Mouse (Mus musculus) hindbrain, embryonic 14.5 days (tissue): ENCODE results near the gene Cxcl2. TPM values are rescaled to one million over a fixed set of nuclear protein-coding genes. Genes with fewer than 3 reads are reported as not detected.

Experiments used
- ATAC-seq: fragments of 200-750 bp; cut with Nextera tagmentation; 2 replicates; pipeline ENCODE4 v1.8.0; 2017; ENCODE audit warnings: moderate number of reproducible peaks, mild to moderate bottlenecking, moderate TSS enrichment, moderate library complexity; ENCODE audit not compliant: low FRiP score
- DNase-seq: peaks from one replicate; pipeline ENCODE4 v3.0.0-alpha.2; 2015; ENCODE audit warnings: low spot score
- H3K27ac ChIP-seq: fragments of 300-500 bp; sonication (generic); 2 replicates; pipeline ENCODE4 v1.5.1; 2014; ENCODE audit warnings: mild to moderate bottlenecking, moderate library complexity
- H3K27me3 ChIP-seq: fragments of 300-500 bp; sonication (generic); 2 replicates; pipeline ENCODE4 v1.6.1; 2014; ENCODE audit warnings: mild to moderate bottlenecking, low read length, mixed read lengths; ENCODE audit not compliant: control insufficient read depth, insufficient read depth
- H3K36me3 ChIP-seq: fragments of 300-500 bp; sonication (generic); replicated peaks from 2 replicates; pipeline ENCODE4 v1.6.1; 2014; ENCODE audit not compliant: control insufficient read depth, insufficient read depth
- H3K4me1 ChIP-seq: fragments of 300-500 bp; sonication (generic); replicated peaks from 2 replicates; pipeline ENCODE4 v1.6.1; 2014; ENCODE audit warnings: antibody characterized with exemption, low read length, mixed read lengths; ENCODE audit not compliant: control insufficient read depth, insufficient read depth
- H3K4me2 ChIP-seq: fragments of 300-500 bp; sonication (generic); replicated peaks from 2 replicates; pipeline ENCODE4 v1.6.1; 2014; ENCODE audit warnings: mild to moderate bottlenecking, moderate library complexity
- H3K4me3 ChIP-seq: fragments of 300-500 bp; sonication (generic); replicated peaks from 2 replicates; pipeline ENCODE4 v1.5.1; 2014; ENCODE audit warnings: mild to moderate bottlenecking, low read length
- H3K9ac ChIP-seq: fragments of 300-500 bp; sonication (generic); 2 replicates; pipeline ENCODE4 v1.6.1; 2014
- H3K9me3 ChIP-seq: fragments of 300-500 bp; sonication (generic); 2 replicates; pipeline ENCODE4 v1.6.1; 2016; ENCODE audit warnings: low read length; ENCODE audit not compliant: control insufficient read depth
- WGBS: fragments of 180-500 bp; shearing (Covaris S2); extraction: QIAGEN DNeasy Blood & Tissue Kit; methylation state at CpG from one replicate; pipeline ENCODE4 v1.1.7; 2014; 5-methylcytosine and 5-hydroxymethylcytosine counted together
- polyA plus RNA-seq: library from polyadenylated mRNA; unstranded; fragments of >200 nt; fragmentation: Nextera tagmentation; extraction: Ambion mirVana; gene quantifications from 2 replicates; pipeline ENCODE4 v1.2.1, GENCODE M21; 2014

The Cxcl2 gene
- polyA plus RNA-seq, 1 experiment from 2014 or later: 0.24 TPM

DNA sequence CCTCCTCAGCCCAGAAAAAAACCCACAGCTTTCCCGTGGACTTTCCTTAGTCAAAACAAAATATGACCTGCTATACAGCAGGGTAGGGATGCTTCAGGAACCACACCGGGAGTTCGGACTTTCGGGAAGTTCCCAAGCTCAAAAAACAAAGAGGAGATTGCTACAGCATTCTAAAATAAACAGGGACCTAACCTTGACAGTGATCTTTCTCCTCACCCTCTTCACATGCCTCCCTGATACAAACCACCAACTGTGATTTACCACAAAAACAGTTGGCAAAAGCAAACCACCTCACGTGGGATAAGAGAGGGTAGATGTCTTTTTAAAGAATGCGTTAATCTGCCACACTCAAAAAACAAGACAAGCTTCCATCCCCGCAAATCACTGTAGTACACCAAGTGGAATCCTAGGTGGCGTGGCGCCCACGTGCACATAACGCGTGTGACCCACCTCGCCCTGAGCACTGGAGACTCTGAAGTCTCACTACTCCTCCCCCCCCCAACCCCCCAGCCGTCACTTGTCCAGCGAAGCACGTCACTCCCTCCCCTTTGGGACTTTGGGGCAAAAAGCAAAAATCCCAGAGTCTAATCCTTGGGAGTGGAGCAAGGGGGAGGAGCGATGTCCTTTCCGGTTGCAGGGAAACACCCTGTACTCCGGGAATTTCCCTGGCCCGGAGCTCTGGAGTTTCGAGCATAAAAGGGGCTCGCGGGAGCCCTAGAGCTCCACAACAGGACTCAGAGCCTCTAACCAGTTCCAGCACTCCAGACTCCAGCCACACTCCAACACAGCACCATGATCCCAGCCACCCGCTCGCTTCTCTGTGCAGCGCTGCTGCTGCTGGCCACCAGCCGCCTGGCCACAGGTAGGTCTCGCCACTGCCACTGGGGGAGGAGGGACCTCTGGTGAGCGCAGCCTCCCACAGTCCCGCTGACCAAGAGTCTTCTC lies 12.9 kb upstream of the Cxcl2 start, which contains the start of gene Cxcl1:
Cxcl1 (plus strand) TSS at position 723 of the 945 bp plus-strand sequence.
- peak within 1 kb of the TSS; percentile 98 for H3K4me2 ChIP-seq
- 15% methylated on average over 30 of the region's 30 CpGs for WGBS
- no peak within 1 kb of the TSS for H3K27ac ChIP-seq
- peaks cover 5% of the 10 kb centered on the region; the same call in 1 of the 2 replicates for H3K4me1 ChIP-seq
- H3K4me3 ChIP-seq: peak within 1 kb of the TSS; percentile 43
- DNase-seq (peak; percentile 43), ATAC-seq (peak; percentile 80)
- peak within 1 kb of the TSS; percentile 64 for H3K9ac ChIP-seq
- H3K36me3 ChIP-seq: no peaks in the 10 kb centered on the region
- peaks cover 5% of the 10 kb centered on the region; the same call in 1 of the 2 replicates for H3K27me3 ChIP-seq
- no peaks in the 10 kb centered on the region for H3K9me3 ChIP-seq

DNA sequence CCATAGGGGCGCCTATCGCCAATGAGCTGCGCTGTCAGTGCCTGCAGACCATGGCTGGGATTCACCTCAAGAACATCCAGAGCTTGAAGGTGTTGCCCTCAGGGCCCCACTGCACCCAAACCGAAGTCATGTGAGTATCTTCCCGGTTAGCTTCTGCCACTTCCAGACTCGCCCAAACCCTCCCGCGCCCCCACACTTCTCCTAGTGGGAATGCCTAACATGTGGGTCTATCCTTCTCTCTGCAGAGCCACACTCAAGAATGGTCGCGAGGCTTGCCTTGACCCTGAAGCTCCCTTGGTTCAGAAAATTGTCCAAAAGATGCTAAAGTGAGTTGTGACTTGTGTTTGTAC lies 12.2 kb upstream of the Cxcl2 start:
- WGBS: 33% methylated on average over 10 of the region's 10 CpGs
- H3K9me3 ChIP-seq: no peaks in the 10 kb centered on the region
- H3K9ac ChIP-seq: peak overlapping the region; percentile 64
- no peak for DNase-seq
- no peaks in the 10 kb centered on the region for H3K36me3 ChIP-seq
- peak overlapping the region; percentile 43 for H3K4me3 ChIP-seq
- H3K4me2 ChIP-seq: peak overlapping the region; percentile 98
- H3K27me3 ChIP-seq: peaks cover 5% of the 10 kb centered on the region; the same call in 1 of the 2 replicates
- no peak overlapping the region for H3K27ac ChIP-seq
- peaks cover 5% of the 10 kb centered on the region; the same call in 1 of the 2 replicates for H3K4me1 ChIP-seq
- ATAC-seq: no peak; the same call in 1 of the 2 replicates

DNA sequence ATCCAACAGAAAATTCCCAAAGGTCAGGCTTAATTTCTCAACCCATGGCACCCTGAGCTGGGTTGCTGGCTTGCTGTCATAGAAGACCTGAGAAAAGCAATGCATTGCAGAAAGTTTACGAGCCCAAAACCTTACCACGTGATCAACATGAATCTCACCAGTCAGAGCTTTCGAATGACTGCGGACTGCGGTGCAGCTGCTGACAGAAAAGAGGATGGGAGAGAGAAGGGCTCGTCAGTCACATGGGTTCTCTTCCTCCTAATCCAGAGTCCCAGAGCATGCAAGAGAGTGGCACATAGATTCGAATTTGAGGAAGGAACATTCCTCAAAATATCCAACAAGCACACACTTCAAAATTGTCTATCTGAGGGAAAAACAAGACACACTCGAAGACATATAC lies 9.4 kb upstream of the Cxcl2 start:
- H3K4me2 ChIP-seq: no peak overlapping the region
- DNase-seq: no peak
- H3K9ac ChIP-seq: no peak overlapping the region

DNA sequence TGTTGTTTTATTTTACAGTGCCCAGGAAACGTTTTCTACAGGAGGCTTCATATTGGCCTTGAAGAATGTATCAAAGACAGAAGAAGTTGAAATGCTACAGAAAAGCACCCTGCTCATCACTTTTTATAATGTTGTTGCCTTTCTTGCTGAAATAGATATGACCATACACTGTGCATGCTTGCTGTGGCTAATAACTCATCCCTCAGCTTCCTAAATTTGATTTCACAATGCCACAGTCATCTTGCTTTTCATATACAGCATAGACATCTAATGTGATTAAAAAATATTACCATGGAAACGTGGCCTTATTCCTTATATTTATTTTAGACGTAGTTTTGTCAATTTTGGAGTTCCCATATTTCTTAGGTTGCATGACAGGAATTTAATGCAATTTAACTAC lies 6.2 kb upstream of the Cxcl2 start:
- H3K9ac ChIP-seq: no peak overlapping the region
- no peaks in the 10 kb centered on the region for H3K27me3 ChIP-seq
- ATAC-seq (no peak), DNase-seq (no peak)
- no peak overlapping the region for H3K27ac ChIP-seq
- H3K4me3 ChIP-seq: no peak overlapping the region
- H3K36me3 ChIP-seq: no peaks in the 10 kb centered on the region
- no peaks in the 10 kb centered on the region for H3K9me3 ChIP-seq
- H3K4me2 ChIP-seq: no peak overlapping the region
- WGBS: 79% methylated on average over 3 of the region's 3 CpGs
- H3K4me1 ChIP-seq: no peaks in the 10 kb centered on the region

More for the DNA sequence above, 9.4 kb upstream of the Cxcl2 start:
- H3K4me1 ChIP-seq: peaks cover 5% of the 10 kb centered on the region; the same call in 1 of the 2 replicates
- H3K4me3 ChIP-seq: no peak overlapping the region
- no peaks in the 10 kb centered on the region for H3K36me3 ChIP-seq
- peaks cover 5% of the 10 kb centered on the region; the same call in 1 of the 2 replicates for H3K27me3 ChIP-seq
- no peaks in the 10 kb centered on the region for H3K9me3 ChIP-seq
- 78% methylated on average over 8 of the region's 8 CpGs for WGBS
- ATAC-seq: no peak
- H3K27ac ChIP-seq: no peak overlapping the region

DNA sequence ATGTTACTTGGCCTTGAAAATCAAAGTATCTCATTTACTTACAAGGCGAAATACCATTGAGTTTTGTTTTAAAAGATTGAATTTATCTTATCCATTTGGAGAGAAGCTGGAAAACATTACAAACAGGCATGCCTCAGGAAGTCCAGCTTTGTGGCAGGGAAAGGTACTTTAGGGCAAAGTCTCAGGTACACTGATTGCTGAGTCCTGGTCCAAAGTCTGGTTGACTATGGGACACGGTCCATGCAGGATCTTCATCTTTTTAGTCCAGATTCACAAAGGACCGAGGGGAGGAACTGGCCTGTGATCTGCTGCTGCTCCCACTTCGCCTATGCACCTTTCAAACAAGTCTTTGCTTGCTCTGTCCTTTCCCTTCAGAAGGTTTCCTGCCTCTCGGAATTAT lies 4.4 kb upstream of the Cxcl2 start:
- Histone ChIP-seq H3K9ac (no peak overlapping the region), H3K36me3 (no peaks in the 10 kb centered on the region), H3K27me3 (no peaks in the 10 kb centered on the region), H3K27ac (no peak overlapping the region), H3K4me1 (peaks cover 6% of the 10 kb centered on the region), H3K4me3 (no peak overlapping the region), H3K9me3 (no peaks in the 10 kb centered on the region), H3K4me2 (no peak overlapping the region)
- ATAC-seq: no peak
- DNase-seq: no peak
- WGBS: 87% methylated on average over 5 of the region's 5 CpGs

DNA sequence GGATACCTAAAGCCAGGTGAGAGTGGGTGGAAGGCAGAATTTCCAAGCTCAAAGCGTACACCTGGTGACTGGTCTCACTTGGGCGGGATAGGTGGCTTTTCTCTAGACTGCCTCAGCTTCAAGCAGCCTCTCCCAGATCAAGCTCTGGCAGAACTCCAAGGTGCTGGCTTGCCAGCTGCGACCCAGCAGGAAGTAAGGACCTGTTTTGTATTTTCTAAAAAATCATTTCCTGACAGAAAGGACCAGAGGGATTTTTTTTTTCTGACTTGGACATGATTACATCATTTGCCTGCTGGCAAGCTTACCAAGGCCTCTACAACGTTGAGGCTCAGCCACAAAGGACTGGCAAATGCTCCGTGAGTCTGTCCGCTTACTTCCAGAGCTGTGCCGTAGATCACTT lies 3.5 kb upstream of the Cxcl2 start:
- H3K4me2 ChIP-seq: no peak overlapping the region
- H3K9me3 ChIP-seq: no peaks in the 10 kb centered on the region
- peaks cover 8% of the 10 kb centered on the region for H3K27me3 ChIP-seq
- ATAC-seq (no peak), DNase-seq (no peak)
- no peaks in the 10 kb centered on the region for H3K36me3 ChIP-seq
- peaks cover 6% of the 10 kb centered on the region for H3K4me1 ChIP-seq
- no peak overlapping the region for H3K9ac ChIP-seq
- H3K27ac ChIP-seq: no peak overlapping the region
- 54% methylated on average over 7 of the region's 7 CpGs for WGBS
- no peak overlapping the region for H3K4me3 ChIP-seq

DNA sequence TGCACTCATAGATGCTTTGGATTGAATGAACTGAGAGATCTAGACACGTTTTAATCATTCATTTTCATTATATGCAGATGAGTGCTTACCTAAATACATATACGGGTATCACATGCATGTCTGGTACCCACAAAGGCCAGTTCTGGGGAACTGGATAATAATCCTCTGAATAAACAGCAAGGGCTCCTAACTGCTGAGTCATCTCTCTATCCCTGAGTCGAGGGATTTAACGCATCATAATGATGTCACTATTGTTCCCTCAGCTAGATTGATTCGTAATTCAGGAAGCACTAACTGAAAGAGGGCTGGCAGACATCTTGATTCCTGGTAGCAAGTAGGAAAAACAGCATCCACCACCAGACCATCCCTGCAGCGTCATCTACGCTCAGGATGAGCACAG lies 3.0 kb upstream of the Cxcl2 start:
- Histone ChIP-seq H3K4me3 (no peak overlapping the region), H3K4me2 (no peak overlapping the region), H3K9ac (no peak overlapping the region), H3K4me1 (peaks cover 6% of the 10 kb centered on the region), H3K36me3 (no peaks in the 10 kb centered on the region), H3K27me3 (peaks cover 8% of the 10 kb centered on the region), H3K27ac (no peak overlapping the region), H3K9me3 (no peaks in the 10 kb centered on the region)
- 71% methylated on average over 7 of the region's 7 CpGs for WGBS
- DNase-seq (no peak), ATAC-seq (no peak)

DNA sequence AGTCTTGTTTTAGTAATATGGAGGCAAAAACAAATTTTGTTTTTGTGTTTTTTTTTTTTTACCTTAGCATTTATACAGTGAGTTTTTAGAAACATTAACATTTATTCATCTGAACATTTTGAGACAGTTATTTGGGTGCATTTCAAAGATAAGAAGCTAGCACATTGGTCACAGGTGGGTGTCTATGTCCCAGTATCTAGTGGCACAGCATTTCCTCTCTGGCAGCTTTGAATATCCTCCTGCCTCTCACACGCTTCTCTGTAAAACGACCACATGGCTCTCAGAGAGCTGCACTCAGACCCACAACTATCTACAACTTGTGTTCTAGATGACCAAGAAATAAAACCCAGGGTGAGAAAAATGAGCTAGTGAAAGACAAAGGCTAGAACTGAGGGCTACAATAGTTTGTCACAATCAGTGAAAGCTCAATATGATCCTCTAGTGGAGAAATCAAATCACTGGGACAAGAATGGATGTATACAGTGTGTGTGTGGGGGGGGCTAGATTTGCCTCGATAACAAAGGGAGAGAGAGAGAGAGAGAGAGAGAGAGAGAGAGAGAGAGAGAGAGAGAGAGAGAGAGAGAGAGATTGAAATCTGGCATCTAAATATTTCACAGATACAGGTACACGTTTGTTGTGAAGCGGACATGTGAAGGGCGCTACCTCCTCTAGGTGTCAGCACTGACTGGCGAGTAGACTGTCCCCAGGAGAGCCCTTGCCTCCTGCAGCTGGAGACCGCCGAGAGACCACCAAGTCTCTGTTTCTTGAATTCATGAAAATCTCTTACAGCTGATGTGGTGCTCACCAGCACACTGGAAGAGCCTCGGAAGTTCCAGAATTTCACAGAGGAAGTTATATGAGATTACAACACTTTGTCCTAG lies 1.1 kb upstream of the Cxcl2 start:
- peak overlapping the region; percentile 9; the same call in 1 of the 2 replicates for H3K9ac ChIP-seq

DNA sequence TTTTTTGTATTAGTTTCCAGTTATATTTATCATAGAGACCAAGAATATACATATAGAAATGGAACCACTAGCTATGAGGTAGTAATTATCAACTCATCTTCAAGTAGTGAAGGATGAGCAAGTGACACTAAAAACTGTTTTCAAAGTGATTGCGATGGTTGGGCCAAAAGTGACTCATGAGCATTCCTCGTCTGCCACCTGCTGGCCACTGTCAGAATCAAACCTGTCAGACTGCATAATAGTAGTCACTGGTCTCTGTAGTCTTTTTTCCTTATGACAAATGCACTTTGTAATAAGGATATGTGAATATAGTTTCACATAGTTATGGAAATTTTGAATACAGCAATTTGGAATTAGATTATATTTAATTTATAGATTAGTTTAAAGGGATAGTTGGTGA lies 5.3 kb downstream of the Cxcl2 start:
- whole genome bisulfite sequencing: under 1% methylated on average over 2 of the region's 2 CpGs
- ATAC-seq: peak; percentile 77; the same call in 1 of the 2 replicates

More for the DNA sequence above, 1.1 kb upstream of the Cxcl2 start:
- peak; percentile 71 for ATAC-seq
- no peak overlapping the region for H3K27ac ChIP-seq
- peak overlapping the region; percentile 66 for H3K4me2 ChIP-seq
- DNase-seq: no peak
- H3K36me3 ChIP-seq: no peaks in the 10 kb centered on the region
- H3K9me3 ChIP-seq: no peaks in the 10 kb centered on the region
- peaks cover 6% of the 10 kb centered on the region for H3K4me1 ChIP-seq
- H3K27me3 ChIP-seq: peaks cover 8% of the 10 kb centered on the region
- 14% methylated on average over 10 of the region's 10 CpGs for WGBS
- H3K4me3 ChIP-seq: peak overlapping the region; percentile 25

More for the DNA sequence above, 5.3 kb downstream of the Cxcl2 start:
- Histone ChIP-seq H3K9ac (no peak overlapping the region), H3K4me2 (no peak overlapping the region), H3K36me3 (no peaks in the 10 kb centered on the region), H3K27ac (no peak overlapping the region), H3K9me3 (no peaks in the 10 kb centered on the region), H3K27me3 (peaks cover 8% of the 10 kb centered on the region), H3K4me1 (no peaks in the 10 kb centered on the region), H3K4me3 (no peak overlapping the region)
- peak; percentile 88 for DNase-seq
